Mouse (Mus musculus) mature B cell (primary cell): ENCODE measurements around the gene Dock10.

ENCODE experiments used
- in situ Hi-C: fragments of 300-500 bp; cut with MboI; formaldehyde crosslinking; loops from 2 replicates; pipeline ENCODE4 v1.14.3; 2019

Dock10 gene

GRCm38 (mm10) chr1:80472395-80472794, 285.9 kb downstream of the Dock10 start:
- in situ Hi-C loops: no loop called here

- in situ Hi-C loops: no loop called here
These were observed 297.0 kb downstream of the Dock10 start, which contains the start of gene Gm45261 for GRCm38 (mm10) chr1:80461348-80461747. TSS of gene Gm45261 (minus strand) at chr1:80461448.

- in situ Hi-C loops: no loop called here
These were observed 298.4 kb downstream of the Dock10 start for GRCm38 (mm10) chr1:80459923-80460322.

DNA sequence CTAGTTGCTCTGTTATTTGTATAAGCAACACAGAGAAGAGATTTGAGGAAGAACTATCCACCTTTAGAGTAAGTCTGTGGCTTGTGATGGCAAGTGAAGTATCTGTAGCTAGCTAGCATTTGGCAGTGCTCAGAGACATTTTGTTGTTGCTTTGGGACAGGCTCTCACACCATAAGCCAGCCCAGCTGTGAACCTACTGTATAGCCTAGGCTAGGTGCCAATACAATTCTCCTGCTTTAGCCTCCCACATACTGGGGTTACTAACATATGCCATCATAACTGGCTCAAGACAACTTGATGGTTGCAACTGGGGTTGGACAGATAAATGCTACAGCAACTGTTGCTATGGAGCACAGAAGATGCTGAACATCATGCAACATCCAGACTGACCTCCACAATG, 298.9 kb downstream of the Dock10 start:
- in situ Hi-C loops: no loop called here

DNA sequence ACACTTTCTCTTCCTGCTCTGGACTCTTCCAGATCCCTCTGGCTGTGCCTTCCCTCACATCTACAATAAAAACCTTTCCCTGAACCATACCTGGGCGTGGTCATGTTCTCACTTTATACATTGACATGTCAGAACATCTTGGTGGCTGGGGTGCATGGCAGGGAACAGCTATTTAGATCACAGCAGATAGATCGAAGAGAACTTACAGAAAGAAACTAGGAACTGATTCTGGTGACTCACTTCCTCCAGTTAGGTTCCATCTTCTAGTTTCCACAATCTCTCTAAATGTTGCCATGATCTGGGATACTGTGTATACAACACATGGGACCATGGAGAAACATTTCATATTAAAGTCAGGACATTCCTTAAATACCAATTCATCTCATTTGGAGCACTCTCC, 304.4 kb downstream of the Dock10 start:
- in situ Hi-C loops: no loop called here

DNA sequence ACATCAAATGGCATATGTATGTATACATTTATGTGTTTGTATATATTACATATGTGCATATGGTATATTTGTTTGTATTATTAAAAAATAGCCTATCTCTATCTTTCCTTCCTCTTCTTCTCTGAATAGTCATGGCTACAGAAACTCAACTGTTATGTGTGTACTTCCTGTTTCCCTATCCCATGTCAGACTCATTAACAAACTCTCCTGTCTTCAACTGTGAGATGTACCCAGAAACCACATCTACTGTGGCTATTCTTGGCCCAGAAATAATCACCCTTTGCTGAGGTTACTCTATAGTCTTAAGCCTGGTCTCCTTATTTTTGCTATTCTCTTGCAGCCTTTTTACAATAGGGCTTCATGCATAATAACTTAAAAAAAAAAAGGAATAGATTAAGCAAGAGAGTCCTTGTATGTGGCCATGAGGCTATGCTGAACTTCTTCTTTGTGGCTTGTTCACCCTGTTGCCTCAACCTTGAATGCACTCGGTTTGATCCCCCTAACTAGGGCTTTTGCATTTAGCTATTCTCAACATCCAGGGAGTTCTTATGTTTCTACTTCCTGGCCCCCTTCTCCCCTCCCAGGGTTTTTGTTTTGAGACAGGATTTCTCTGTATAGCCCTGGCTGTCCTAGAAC, 306.3 kb downstream of the Dock10 start:
- in situ Hi-C loops: no loop called here
